Mouse (Mus musculus): Measurements from ENCODE around the gene Nfyb.

Gene Nfyb

GRCm38 (mm10) chr10:82763840-82764631 is at the start of gene Nfyb:
TSS of gene Nfyb (minus strand) at chr10:82764144.
- peak; percentile 96 for DNase-seq (ENCODE audit: low read depth in 2 of 2, low spot score in 2 of 2)

DNA sequence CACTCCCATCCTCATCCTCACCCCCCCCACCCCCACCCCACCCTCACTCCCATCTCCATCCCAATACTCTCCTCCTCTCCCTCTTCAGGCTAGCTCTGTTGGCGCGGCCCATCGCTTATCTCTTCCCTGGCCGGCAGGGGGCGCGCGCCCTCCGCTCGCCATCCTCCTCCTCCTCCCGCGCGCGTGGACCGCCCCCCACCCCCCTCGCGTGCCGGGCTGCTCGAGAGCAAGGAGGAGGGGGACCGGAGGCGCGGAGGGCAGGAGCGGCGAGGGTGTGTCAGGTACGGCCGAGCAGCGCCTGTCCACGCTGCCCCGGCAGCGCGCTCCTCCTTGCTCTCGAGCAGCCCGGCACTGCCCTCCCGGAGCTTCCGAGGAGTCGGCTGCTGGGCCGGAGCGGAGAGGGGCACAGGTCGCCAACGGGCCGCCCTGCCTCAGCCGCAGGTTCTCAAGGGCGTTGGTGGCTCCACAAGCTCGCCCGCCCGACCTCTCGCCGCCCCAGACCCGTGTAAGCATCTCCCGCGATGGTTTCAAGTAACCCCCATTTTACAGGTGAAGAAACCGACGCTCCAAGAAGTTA is 48.0 kb upstream of the Nfyb start:
- DNase-seq (ENCODE audit: low read depth in 2 of 2, low spot score in 2 of 2): peak; percentile 62 to 70

DNA sequence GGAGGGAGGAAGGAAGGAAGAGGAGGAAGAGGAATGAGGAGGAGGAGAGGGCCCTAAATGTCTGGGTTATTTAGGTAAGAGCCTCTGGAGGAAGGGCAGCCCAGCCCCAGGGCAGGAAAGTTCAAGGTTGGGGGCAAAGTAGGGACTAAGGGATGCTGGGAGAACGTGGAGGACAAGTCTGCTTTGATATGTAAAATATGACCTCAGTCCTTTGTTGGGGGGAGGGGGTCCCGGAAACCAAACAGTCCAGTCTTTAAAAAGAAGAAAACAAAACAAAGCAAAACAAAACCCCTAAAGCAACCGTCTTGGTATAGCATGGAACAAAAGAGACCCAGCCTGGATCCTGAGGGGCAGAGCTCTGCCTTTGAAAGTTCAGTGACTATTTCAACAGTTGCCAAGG is 45.4 kb upstream of the Nfyb start:
- DNase-seq (ENCODE audit: low read depth in 2 of 2, low spot score in 2 of 2): no peak

DNA sequence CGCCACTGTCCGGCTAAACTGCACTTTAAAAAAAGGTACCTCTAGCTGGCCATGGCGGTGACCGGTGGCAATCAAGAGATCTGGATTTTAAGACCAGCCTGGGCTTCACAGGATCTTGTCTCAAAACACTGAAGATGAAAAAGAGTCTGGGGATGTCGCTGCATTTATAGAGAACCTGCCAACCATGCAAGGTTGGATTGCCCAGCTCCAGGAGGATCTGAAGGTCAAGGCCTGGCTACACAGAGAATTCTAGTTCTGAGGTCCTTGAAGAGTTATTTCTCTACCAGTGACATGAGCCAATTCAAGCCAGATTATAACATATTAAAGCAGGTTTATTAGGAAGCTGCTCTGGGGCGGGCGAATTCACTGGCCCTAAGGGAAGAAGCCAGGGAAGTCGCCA is 44.9 kb upstream of the Nfyb start:
- no peak for DNase-seq (ENCODE audit: low read depth in 2 of 2, low spot score in 2 of 2)

GRCm38 (mm10) chr10:82808155-82808554 is 44.2 kb upstream of the Nfyb start:
- no peak for DNase-seq (ENCODE audit: low read depth in 2 of 2, low spot score in 2 of 2)

GRCm38 (mm10) chr10:82807238-82807637 is 43.3 kb upstream of the Nfyb start:
- DNase-seq (ENCODE audit: low read depth in 2 of 2, low spot score in 2 of 2): no peak

DNA sequence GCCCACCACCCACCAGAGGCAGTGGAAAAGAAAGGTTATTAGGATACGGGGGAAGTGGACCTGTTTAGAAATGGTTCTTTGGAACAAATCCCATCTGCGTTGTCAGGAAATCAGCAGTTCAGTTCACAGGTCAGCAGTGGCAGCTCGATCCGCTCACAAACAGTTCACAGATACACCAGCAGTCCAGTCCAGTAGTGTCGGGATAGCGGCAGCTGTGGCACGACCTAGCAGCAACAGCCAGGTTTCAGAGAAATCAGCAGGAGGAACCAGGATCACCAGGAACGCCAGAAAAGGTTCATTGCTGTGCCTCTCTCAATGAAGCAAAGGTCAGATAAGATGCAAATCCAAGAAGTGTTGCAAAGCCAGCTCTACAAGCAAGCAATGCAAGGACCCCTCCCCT is 42.5 kb upstream of the Nfyb start:
- no peak for DNase-seq (ENCODE audit: low read depth in 2 of 2, low spot score in 2 of 2)

GRCm38 (mm10) chr10:82805111-82805510 is 41.2 kb upstream of the Nfyb start:
- no peak for DNase-seq (ENCODE audit: low read depth in 2 of 2, low spot score in 2 of 2)

GRCm38 (mm10) chr10:82804396-82804795 is 40.5 kb upstream of the Nfyb start:
- no peak for DNase-seq (ENCODE audit: low read depth in 2 of 2, low spot score in 2 of 2)

- DNase-seq (ENCODE audit: low read depth in 2 of 2, low spot score in 2 of 2): no peak
Observed at GRCm38 (mm10) chr10:82800094-82800493, 36.1 kb upstream of the Nfyb start.

DNA sequence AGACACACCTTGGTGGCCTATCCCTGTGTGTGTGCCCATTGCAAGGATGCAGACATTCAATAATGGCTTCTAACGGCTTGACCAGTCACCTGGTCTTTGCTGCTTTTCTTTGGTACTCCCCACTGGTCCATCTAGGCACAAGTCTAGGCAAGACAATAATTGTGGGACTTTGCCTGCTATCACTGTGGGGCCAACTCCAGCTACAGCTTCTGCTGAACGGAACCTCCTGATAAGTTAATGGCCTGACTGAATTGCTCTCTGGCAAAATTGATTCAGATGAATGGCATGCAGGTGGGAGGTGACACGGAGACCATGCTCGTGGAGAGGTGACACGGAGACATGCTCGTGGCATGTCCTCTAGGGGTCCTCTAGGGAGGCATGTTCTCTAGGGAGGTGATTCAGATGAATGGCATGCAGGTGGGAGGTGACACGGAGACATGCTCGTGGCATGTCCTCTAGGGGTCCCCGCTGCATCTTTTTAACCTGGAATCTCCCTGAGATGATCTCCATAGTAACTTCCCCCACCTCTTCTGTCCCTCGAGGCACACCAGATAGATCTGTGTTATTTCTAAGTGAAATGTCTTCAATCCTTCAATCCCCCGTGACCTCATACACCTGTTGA is 34.5 kb upstream of the Nfyb start:
- DNase-seq (ENCODE audit: low read depth in 2 of 2, low spot score in 2 of 2): no peak

GRCm38 (mm10) chr10:82797119-82797491 is 33.2 kb upstream of the Nfyb start:
- DNase-seq (ENCODE audit: low read depth in 2 of 2, low spot score in 2 of 2): no peak

DNA sequence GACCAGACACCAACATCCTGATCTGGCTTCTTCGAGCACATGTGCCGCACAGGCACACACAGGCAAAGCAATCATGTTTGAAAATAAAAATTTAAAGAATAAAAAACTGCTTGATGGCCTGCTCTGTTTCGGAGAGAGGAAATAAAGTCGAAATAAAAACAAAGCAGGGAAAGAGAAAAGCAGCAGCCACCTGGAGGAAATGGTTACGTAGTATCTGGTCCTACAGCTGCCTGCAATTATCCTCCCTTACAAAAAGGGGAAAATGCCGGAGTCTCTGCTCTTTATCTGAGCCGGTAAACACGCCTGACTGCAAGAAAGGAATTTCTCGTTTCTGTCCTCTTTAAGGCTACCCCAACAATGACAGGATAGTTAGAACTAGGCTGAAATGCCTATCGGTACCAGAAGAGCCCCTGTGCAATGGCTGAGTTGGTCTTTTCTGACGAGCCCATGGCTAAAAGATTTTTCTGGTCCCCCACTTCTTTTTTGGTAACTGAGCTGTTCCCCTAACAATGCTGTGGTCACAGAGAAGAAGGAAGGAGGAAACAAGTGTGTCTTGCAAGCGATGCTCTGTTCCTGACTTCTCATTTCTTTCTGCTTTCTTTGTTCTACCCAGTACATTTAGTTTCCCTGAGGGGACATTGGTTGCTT is 32.7 kb upstream of the Nfyb start:
- DNase-seq (ENCODE audit: low read depth in 2 of 2, low spot score in 2 of 2): no peak

DNA sequence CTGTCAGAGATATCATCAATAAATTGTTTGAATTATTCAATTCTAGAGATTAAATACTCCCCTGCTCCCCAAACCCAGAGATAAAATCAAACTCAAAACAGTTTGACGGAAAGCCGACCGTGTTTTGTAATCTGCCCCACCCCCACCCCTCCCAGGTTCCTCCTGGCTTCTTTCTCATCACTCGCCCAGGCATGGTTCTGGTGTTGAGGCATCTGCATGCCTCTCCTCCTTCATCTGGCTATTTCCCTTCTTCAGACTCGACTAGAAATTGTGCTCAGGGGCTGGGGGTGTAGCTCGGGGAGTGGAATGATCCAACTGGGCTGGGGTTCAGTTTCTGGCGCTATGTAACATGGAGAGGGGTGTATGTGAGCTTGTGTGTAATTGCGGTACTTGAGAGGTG is 31.8 kb upstream of the Nfyb start:
- DNase-seq (ENCODE audit: low read depth in 2 of 2, low spot score in 2 of 2): no peak

DNA sequence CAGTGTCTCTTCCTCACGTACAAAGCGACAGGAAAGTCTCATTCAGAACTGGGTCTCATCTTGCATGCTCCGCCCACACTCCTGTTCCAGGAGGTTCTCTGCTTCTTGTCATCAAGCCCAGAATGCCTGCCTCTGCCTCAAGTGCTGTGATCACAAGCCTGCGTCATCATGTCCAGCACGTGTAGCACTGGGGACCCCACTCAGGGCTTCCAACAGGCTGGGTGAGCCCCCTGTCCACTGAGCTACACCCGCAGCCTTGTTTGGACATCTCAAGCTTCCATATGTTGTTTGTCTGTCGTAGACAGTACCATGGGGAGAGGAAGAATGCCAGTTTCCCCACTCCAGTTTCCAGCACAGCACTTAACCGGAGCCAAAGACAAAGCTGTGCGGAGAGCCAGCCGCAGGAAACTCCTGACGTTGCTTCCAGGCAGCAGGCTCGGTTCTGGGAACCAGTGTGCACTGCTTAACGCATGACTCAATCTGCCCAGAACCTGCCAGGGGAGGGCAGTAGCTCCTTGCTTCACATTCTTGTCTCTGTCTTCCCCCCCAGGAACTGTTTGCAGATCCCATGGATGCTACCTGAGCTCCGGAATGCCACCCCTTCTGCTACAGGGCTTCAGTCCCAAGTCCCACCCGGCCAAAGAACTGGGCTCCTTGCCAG is 31.3 kb upstream of the Nfyb start:
- DNase-seq (ENCODE audit: low read depth in 2 of 2, low spot score in 2 of 2): no peak

- DNase-seq (ENCODE audit: low read depth in 2 of 2, low spot score in 2 of 2): no peak
Observed at GRCm38 (mm10) chr10:82792311-82792710, 28.4 kb upstream of the Nfyb start.

- no peak for DNase-seq (ENCODE audit: low read depth in 2 of 2, low spot score in 2 of 2)
Observed at GRCm38 (mm10) chr10:82791713-82792112, 27.8 kb upstream of the Nfyb start.

DNA sequence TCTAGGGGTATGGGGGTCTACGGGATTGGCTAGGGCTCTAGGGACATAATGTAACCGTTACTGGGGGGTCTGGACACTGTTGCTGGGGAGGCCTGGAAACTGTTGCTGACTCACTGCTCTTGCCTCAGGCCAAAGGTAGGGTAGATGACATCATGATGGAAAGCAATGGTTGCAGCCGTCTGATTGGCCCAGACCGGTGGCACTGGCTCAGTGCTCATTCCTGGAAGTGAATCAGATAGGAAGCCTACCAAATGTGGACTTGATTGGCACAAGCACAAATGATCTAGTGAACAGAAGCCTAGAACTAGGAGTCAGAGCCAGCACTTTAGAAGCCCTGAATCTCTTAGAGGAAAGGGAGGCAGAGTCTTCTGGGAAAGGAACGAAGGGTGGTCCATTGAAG is 26.6 kb upstream of the Nfyb start:
- no peak for DNase-seq (ENCODE audit: low read depth in 2 of 2, low spot score in 2 of 2)

DNA sequence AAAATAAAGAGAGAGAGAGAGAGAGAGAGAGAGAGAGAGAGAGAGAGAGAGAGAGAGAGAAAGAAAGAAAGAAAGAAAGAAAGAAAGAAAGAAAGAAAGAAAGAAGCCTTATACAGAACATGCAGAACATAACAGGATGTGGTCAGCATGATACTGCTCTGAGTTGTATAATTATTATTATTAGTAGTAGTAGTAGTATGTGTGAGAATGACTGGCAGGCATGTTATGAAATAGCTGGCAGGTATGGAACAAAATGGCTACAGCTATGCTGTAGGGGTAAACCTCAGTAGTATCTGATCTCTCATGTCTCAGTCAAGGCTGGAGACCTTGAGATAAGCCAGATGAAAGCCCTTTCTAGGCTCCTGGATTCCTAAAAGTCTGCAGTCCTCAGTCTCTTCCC is 25.2 kb upstream of the Nfyb start:
- no peak for DNase-seq (ENCODE audit: low read depth in 2 of 2, low spot score in 2 of 2)

DNA sequence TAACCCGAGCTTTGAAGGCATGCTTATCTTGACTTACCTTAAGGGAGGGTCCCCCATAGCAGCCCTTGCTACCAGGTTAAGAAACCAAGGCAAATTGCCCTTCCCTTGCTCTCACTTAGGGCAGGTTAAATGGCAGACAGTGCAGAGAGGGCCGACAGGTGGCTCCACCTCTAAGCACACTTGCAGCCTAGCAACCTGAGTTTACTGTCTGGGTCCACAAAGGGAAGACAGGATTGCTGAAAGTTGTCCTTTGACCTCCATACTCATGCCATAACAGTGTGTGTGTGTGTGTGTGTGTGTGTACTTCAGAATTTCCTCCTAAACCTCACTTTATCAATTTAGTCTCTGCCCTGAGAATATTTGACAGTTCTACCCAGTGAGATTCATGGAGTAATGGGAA is 18.5 kb upstream of the Nfyb start:
- no peak for DNase-seq (ENCODE audit: low read depth in 2 of 2, low spot score in 2 of 2)

- no peak for DNase-seq (ENCODE audit: low read depth in 2 of 2, low spot score in 2 of 2)
Observed at GRCm38 (mm10) chr10:82780816-82781215, 16.9 kb upstream of the Nfyb start.

- no peak for DNase-seq (ENCODE audit: low read depth in 2 of 2, low spot score in 2 of 2)
Observed at GRCm38 (mm10) chr10:82780322-82780721, 16.4 kb upstream of the Nfyb start.

Measured in CD8-positive naive resting alpha-beta T cell, adult 2 months (primary cell).